In the genomic region with DNA sequence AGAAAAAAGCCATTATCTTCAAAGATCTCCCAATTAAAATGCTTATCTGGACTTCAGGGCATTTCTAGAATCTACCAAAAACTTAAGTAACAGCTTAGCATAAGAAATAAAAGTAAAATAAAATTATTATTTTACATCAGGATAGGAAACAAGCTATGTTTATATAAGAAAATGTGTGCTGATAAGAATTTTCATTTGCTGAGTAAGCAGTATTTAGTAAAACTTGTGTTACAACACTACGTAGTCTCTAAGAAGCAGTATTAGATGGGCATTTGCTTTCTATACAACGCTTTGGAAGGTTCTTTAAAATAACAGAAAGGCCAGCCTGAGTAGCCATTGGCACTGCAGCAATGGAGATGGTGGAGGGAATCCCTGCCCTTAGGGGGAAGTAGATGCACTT, we compare ENCODE assay signal across 29 mouse cellular contexts. TPM values are rescaled to one million over a fixed set of nuclear protein-coding genes. Genes with fewer than 3 reads are reported as not detected.
DNase-seq lines count a peak whose midpoint lies in the region; ATAC-seq and TF ChIP-seq lines count a peak whose summit lies in the region.
"Had no signal": no experiment of that assay in that cellular context is flagged by ENCODE, and none has a peak within 500 bp of the region (broad histone marks: within the 10 kb centered on the region; RNA-seq: fewer than 3 reads in every experiment).

No protein-coding gene starts in this region.

- no peaks in the 10 kb centered on the region for H3K9me3 ChIP-seq in liver, embryonic 13.5 days (replicated peaks)
- no peaks in the 10 kb centered on the region for H3K9me3 ChIP-seq in liver, embryonic 11.5 days (ENCODE audit: control insufficient read depth, low read length)
- H3K9me3 ChIP-seq in CH12.LX (replicated peaks; ENCODE audit: low read length) (no peaks in the 10 kb centered on the region), ES-E14 (ENCODE audit: control insufficient read depth, insufficient read depth, low read depth, low read length) (no peaks in the 10 kb centered on the region)
- no peaks in the 10 kb centered on the region for H3K9me3 ChIP-seq in midbrain, embryonic 10.5 days (replicated peaks)
- H3K9me3 ChIP-seq: forebrain, embryonic 10.5 days; forebrain, embryonic 13.5 days; G1E; heart, embryonic 10.5 days; heart, embryonic 13.5 days had no signal

- no peak for ATAC-seq in liver, embryonic 13.5 days (ENCODE audit: low read depth)
- ATAC-seq in liver, embryonic 11.5 days (replicated peaks; ENCODE audit: low FRiP score) = no peak
- no peak for ATAC-seq in megakaryocyte progenitor cell, adult 5-6 weeks (replicated peaks; ENCODE audit: poor library complexity)
- ATAC-seq: CD4-positive, CD25-positive, alpha-beta regulatory T cell, adult 4 months; hindbrain, embryonic 16.5 days; Patski had no signal

- H3K79me2 ChIP-seq in CH12.LX (replicated peaks; ENCODE audit: control insufficient read depth, extremely low read depth, insufficient read depth, poor library complexity, severe bottlenecking) = no peaks in the 10 kb centered on the region

- no peak overlapping the region for H3K9ac ChIP-seq in liver, embryonic 13.5 days
- no peak overlapping the region for H3K9ac ChIP-seq in liver, embryonic 11.5 days (ENCODE audit: low read depth, low read length)
- H3K9ac ChIP-seq in CH12.LX (ENCODE audit: insufficient read depth, low read depth) (no peak overlapping the region), ES-E14 (ENCODE audit: insufficient read depth, low read depth, low read length, poor library complexity, severe bottlenecking) (no peak overlapping the region)
- H3K9ac ChIP-seq: forebrain, embryonic 13.5 days; heart, embryonic 13.5 days had no signal

- dilution Hi-C loops in CH12.LX (cut with MboI; ENCODE audit: extremely low pct_ligation_motif_present, extremely low pct_unique_long_range_greater_than_20kb, low sequenced_read_pairs) = no loop called here

- no peak for TF ChIP-seq POLR2A in CH12.LX (IDR thresholded peaks at IDR 0.05; ENCODE audit: low read depth, low read length)
- TF ChIP-seq POLR2A in cortical plate, adult 2 months (IDR thresholded peaks at IDR 0.05; ENCODE audit: extremely low read depth, insufficient read depth, low read length) = no peak

- no peak overlapping the region for H3K4me2 ChIP-seq in liver, embryonic 13.5 days
- no peak overlapping the region for H3K4me2 ChIP-seq in liver, embryonic 11.5 days
- no peak overlapping the region for H3K4me2 ChIP-seq in CH12.LX (ENCODE audit: insufficient read depth, low read depth, poor library complexity, severe bottlenecking)
- H3K4me2 ChIP-seq: heart, embryonic 13.5 days had no signal

- no peak for TF ChIP-seq CTCF in CH12.LX (conservative IDR thresholded peaks at IDR 0.05 in 1 of 2, IDR thresholded peaks at IDR 0.05 in 1 of 2; ENCODE audit: low read depth in 2 of 2, low read length in 2 of 2)
- TF ChIP-seq CTCF in cortical plate, adult 2 months (IDR thresholded peaks at IDR 0.05; ENCODE audit: extremely low read depth, insufficient read depth, low read length) = no peak

- in situ Hi-C loops in CH12.LX (cut with MboI; ENCODE audit: low pct_ligation_motif_present, low pct_unique_long_range_greater_than_20kb, low sequenced_read_pairs) = no loop called here
- in situ Hi-C loops in ES-E14 (cut with MboI; ENCODE audit: low sequenced_read_pairs in 2 of 2, unreplicated experiment in 2 of 2) = no loop called here

- no peaks in the 10 kb centered on the region for H3K4me1 ChIP-seq in liver, embryonic 13.5 days (replicated peaks)
- no peaks in the 10 kb centered on the region for H3K4me1 ChIP-seq in liver, embryonic 11.5 days (replicated peaks; ENCODE audit: control insufficient read depth, insufficient read depth, low read length)
- peaks cover 17 to 56% of the 10 kb centered on the region in 2 experiments for H3K4me1 ChIP-seq in CH12.LX (ENCODE audit: control insufficient read depth in 1 of 2, insufficient read depth in 2 of 2)
- H3K4me1 ChIP-seq in ES-E14 (ENCODE audit: control insufficient read depth in 2 of 2, insufficient read depth in 2 of 2, low read length in 2 of 2, poor library complexity in 1 of 2) = no peaks in the 10 kb centered on the region
- H3K4me1 ChIP-seq in cortical plate, adult 2 months (ENCODE audit: control insufficient read depth, insufficient read depth, low read length) = no peaks in the 10 kb centered on the region
- peaks cover 26% of the 10 kb centered on the region for H3K4me1 ChIP-seq in midbrain, embryonic 10.5 days
- H3K4me1 ChIP-seq: heart, embryonic 10.5 days; heart, embryonic 13.5 days had no signal

- H3K27ac ChIP-seq in liver, embryonic 13.5 days = 0 out of 2 replicates have a peak overlapping the region, but pooled peaks have one; percentile 29
- H3K27ac ChIP-seq in liver, embryonic 11.5 days (ENCODE audit: low read depth, low read length) = no peak overlapping the region
- H3K27ac ChIP-seq in CH12.LX (ENCODE audit: insufficient read depth, low read depth) (no peak overlapping the region), ES-E14 (ENCODE audit: insufficient read depth, low read depth, low read length, poor library complexity, severe bottlenecking) (no peak overlapping the region)
- 0 out of 2 replicates have a peak overlapping the region, but pooled peaks have one; percentile 33 for H3K27ac ChIP-seq in cortical plate, adult 2 months (ENCODE audit: insufficient read depth, low read length)
- H3K27ac ChIP-seq in midbrain, embryonic 10.5 days (replicated peaks) = no peak overlapping the region
- H3K27ac ChIP-seq: forebrain, embryonic 10.5 days; forebrain, embryonic 13.5 days; heart, adult 2 months; heart, embryonic 10.5 days; heart, embryonic 13.5 days had no signal

- TF ChIP-seq EP300 in CH12.LX (IDR thresholded peaks at IDR 0.05; ENCODE audit: low read length) = no peak

- no peak for DNase-seq in liver, embryonic 13.5 days
- no peak for DNase-seq in liver, embryonic 11.5 days (ENCODE audit: low spot score)
- no peak for DNase-seq in CH12.LX (ENCODE audit: extremely low read depth)
- no peak for DNase-seq in ES-E14 (ENCODE audit: low read depth, low spot score)
- no peak for DNase-seq in right cerebral cortex, adult 18-20 months
- no peak for DNase-seq in midbrain, embryonic 10.5 days (ENCODE audit: low spot score)
- DNase-seq: adrenal gland, postnatal 10 days; adrenal gland, postnatal 36 days; cerebellum, adult 11-12 months; cerebellum, adult 8-10 months; cerebellum, postnatal 10 days; cerebellum, postnatal 36 days; gastrocnemius, postnatal 10 days; gastrocnemius, postnatal 36 days; heart, adult 2 months; heart, postnatal 14 days; heart, postnatal 4 days had no signal

- no peaks in the 10 kb centered on the region for H3K27me3 ChIP-seq in liver, embryonic 13.5 days
- H3K27me3 ChIP-seq in liver, embryonic 11.5 days (replicated peaks; ENCODE audit: control insufficient read depth, insufficient read depth, low read length) = no peaks in the 10 kb centered on the region
- H3K27me3 ChIP-seq in CH12.LX (replicated peaks) = no peaks in the 10 kb centered on the region
- H3K27me3 ChIP-seq in midbrain, embryonic 10.5 days (ENCODE audit: low read depth, poor library complexity, severe bottlenecking) = no peaks in the 10 kb centered on the region
- H3K27me3 ChIP-seq: forebrain, embryonic 13.5 days; heart, embryonic 13.5 days; Patski had no signal

- WGBS in liver, embryonic 13.5 days (ENCODE audit: insufficient replicate concordance) = 81% methylated on average over 2 of the region's 2 CpGs
- WGBS in liver, embryonic 11.5 days = 91% methylated on average over 2 of the region's 2 CpGs
- 97% methylated on average over 2 of the region's 2 CpGs for WGBS in midbrain, embryonic 10.5 days

- no peak overlapping the region for H3K4me3 ChIP-seq in liver, embryonic 13.5 days (replicated peaks)
- H3K4me3 ChIP-seq in liver, embryonic 11.5 days (ENCODE audit: low read depth, low read length) = no peak overlapping the region
- H3K4me3 ChIP-seq in CH12.LX (replicated peaks in 1 of 3; ENCODE audit: low read depth in 2 of 3, low read length in 2 of 3, poor library complexity in 1 of 3) (no peak overlapping the region), ES-E14 (ENCODE audit: insufficient read depth in 1 of 2, low read depth in 1 of 2, low read length in 2 of 2, poor library complexity in 1 of 2, severe bottlenecking in 1 of 2) (no peak overlapping the region)
- no peak overlapping the region for H3K4me3 ChIP-seq in cortical plate, adult 2 months (ENCODE audit: insufficient read depth, low read length)
- H3K4me3 ChIP-seq in midbrain, embryonic 10.5 days = no peak overlapping the region
- H3K4me3 ChIP-seq: forebrain, embryonic 10.5 days; forebrain, embryonic 13.5 days; heart, adult 2 months; heart, embryonic 10.5 days; heart, embryonic 13.5 days had no signal

- H3K36me3 ChIP-seq in liver, embryonic 13.5 days = no peaks in the 10 kb centered on the region
- H3K36me3 ChIP-seq in liver, embryonic 11.5 days (ENCODE audit: control insufficient read depth, insufficient read depth, low read length) = no peaks in the 10 kb centered on the region
- peaks cover 0 to 4% of the 10 kb centered on the region in 2 experiments for H3K36me3 ChIP-seq in CH12.LX (replicated peaks in 1 of 2; ENCODE audit: control insufficient read depth in 1 of 2, insufficient read depth in 1 of 2, low read length in 1 of 2)
- no peaks in the 10 kb centered on the region for H3K36me3 ChIP-seq in ES-E14 (ENCODE audit: control insufficient read depth, insufficient read depth, low read length, poor library complexity, severe bottlenecking)
- H3K36me3 ChIP-seq in midbrain, embryonic 10.5 days = peaks cover 7% of the 10 kb centered on the region
- H3K36me3 ChIP-seq: G1E had no signal

- TF ChIP-seq RAD21 in CH12.LX (IDR thresholded peaks at IDR 0.05; ENCODE audit: low read depth, low read length) = no peak

RNA-seq across cellular contexts. Expression of a gene that starts 0.7 kb away (rescaled TPM):
- 1.7 and 2.3 TPM in 2 replicates for polyA plus RNA-seq in liver, embryonic 13.5 days (2015; fragmentation: Nextera tagmentation; extraction: Ambion mirVana)
- 1.9 and 2.2 TPM in 2 replicates for polyA plus RNA-seq in liver, embryonic 11.5 days (2014; fragmentation: Nextera tagmentation; extraction: Ambion mirVana)
- total RNA-seq in CH12.LX (2012; rRNA removed) (0.30 and 0.63 TPM in 2 replicates), CH12.LX (2014; rRNA removed) (0.59 and 0.97 TPM in 2 replicates), ES-E14 (2012; rRNA removed) (0.09 TPM in 1 of 2 replicates, not detected in the other)
- polyA plus RNA-seq in CH12.LX (2012; ENCODE audit: insufficient read length, low read depth) = 0.33 and 0.76 TPM in 2 replicates
- 91.0 and 91.9 TPM in 2 replicates for polyA plus RNA-seq in cortical plate, adult 2 months (2012; rRNA removed)
- 0.32 TPM in 1 of 2 replicates, not detected in the other for total RNA-seq in megakaryocyte progenitor cell, adult 5-6 weeks (2015)
- 0.17 TPM in 1 of 2 replicates, not detected in the other for total RNA-seq in megakaryocyte progenitor cell, adult 5-6 weeks (2017)
- 0.70 and 1.9 TPM in 2 replicates for polyA plus RNA-seq in midbrain, embryonic 10.5 days (2016; fragmentation: Nextera tagmentation; extraction: Ambion mirVana)
- total RNA-seq: granulocyte monocyte progenitor cell, adult 5-6 weeks had no signal
- polyA plus RNA-seq: C2C12, G1E, Patski had no signal

RNA-seq across cellular contexts. Expression of a gene that starts 52.7 kb away (rescaled TPM):
- polyA plus RNA-seq in liver, embryonic 13.5 days (2015; fragmentation: Nextera tagmentation; extraction: Ambion mirVana) = 2.2 and 2.7 TPM in 2 replicates
- 2.0 and 2.3 TPM in 2 replicates for polyA plus RNA-seq in liver, embryonic 11.5 days (2014; fragmentation: Nextera tagmentation; extraction: Ambion mirVana)
- total RNA-seq in CH12.LX (2012; rRNA removed) = 0.08 and 0.38 TPM in 2 replicates
- total RNA-seq in CH12.LX (2014; rRNA removed) = 1.2 and 1.3 TPM in 2 replicates
- polyA plus RNA-seq in CH12.LX (2012; ENCODE audit: insufficient read length, low read depth) = 1.1 and 1.2 TPM in 2 replicates
- 0.11 TPM in 1 of 2 replicates, not detected in the other for total RNA-seq in ES-E14 (2012; rRNA removed)
- polyA plus RNA-seq in cortical plate, adult 2 months (2012; rRNA removed) = 18.4 and 19.5 TPM in 2 replicates
- total RNA-seq in megakaryocyte progenitor cell, adult 5-6 weeks (2015) = 0.95 and 1.6 TPM in 2 replicates
- 0.78 and 0.83 TPM in 2 replicates for total RNA-seq in megakaryocyte progenitor cell, adult 5-6 weeks (2017)
- polyA plus RNA-seq in midbrain, embryonic 10.5 days (2016; fragmentation: Nextera tagmentation; extraction: Ambion mirVana) = 0.51 and 0.62 TPM in 2 replicates
- polyA plus RNA-seq: C2C12, G1E, Patski had no signal

Comparison
In these comparisons a context has a peak if more than half of its experiments do, and no peak if none do; other contexts are left out.
1. H3K27ac ChIP-seq: peak in liver, embryonic 13.5 days (single experiment) and cortical plate, adult 2 months (single experiment); none in liver, embryonic 11.5 days (single experiment), CH12.LX (single experiment), ES-E14 (single experiment) and midbrain, embryonic 10.5 days (single experiment).
2. RNA of a gene that starts 0.7 kb away (polyA plus RNA-seq): 91.0 to 91.9 TPM in cortical plate, adult 2 months; 1.9 to 2.2 TPM in liver, embryonic 11.5 days, 1.7 to 2.3 TPM in liver, embryonic 13.5 days, 0.70 to 1.9 TPM in midbrain, embryonic 10.5 days and 0.33 to 0.76 TPM in CH12.LX; every median in the first group is over 10 times any median in the second.